Mouse (Mus musculus) spleen, postnatal 4 days (tissue): Measurements from ENCODE around the gene Tdp1.

Experiments used
- DNase-seq, 2 experiments: peaks; one replicate each; pipeline ENCODE4 v3.0.0; 2022; ENCODE audit warnings: low spot score in 2 of 2

Tdp1 gene

DNA sequence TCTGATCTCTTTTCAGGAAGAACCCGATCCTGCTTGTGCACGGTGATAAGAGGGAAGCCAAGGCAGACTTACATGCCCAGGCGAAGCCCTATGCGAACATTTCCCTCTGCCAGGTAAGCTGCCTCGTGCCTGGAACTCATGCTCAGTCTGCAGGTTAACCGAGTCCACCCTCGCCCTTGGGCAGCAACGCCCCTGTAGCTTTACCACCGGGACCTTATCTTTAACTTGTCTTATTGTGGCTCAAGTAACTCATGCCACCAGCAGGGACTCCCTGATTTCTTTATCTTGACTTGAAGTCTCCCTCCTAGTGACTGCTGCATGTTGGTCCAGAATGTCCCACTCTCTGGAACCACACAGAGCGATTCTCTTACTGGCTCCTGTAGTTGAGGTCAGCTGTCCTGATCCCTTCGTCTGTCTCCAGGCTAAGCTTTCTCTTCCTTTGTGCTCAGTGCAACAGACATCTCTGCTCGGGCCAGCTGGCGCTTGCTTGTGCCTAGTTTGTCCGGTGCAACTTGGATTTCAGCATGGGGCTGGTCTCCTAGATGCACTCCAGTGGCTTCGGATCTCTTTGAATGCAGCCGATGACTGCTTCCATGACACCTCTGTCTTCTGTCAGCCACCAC lies 14.0 kb downstream of the Tdp1 start:
- DNase-seq, result no peak

DNA sequence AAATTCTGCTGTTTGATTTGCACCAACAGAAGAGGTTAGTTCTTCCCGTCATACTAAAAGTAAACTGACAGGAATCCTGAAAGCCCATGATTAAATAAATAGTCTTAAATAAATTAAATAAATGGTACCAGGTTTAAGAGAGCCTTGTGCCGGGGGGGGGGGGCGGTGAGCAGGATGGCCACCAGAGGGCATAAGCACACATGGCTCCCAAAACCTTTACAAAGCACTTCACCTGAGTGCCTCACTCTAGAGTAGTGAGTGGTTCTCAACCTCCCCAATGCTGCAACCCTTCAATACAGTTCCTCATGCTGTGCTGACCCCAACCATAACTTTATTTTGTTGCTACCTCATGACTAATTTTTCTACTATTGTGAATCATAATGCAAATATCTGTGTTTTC lies 15.7 kb downstream of the Tdp1 start:
- no peak for DNase-seq

DNA sequence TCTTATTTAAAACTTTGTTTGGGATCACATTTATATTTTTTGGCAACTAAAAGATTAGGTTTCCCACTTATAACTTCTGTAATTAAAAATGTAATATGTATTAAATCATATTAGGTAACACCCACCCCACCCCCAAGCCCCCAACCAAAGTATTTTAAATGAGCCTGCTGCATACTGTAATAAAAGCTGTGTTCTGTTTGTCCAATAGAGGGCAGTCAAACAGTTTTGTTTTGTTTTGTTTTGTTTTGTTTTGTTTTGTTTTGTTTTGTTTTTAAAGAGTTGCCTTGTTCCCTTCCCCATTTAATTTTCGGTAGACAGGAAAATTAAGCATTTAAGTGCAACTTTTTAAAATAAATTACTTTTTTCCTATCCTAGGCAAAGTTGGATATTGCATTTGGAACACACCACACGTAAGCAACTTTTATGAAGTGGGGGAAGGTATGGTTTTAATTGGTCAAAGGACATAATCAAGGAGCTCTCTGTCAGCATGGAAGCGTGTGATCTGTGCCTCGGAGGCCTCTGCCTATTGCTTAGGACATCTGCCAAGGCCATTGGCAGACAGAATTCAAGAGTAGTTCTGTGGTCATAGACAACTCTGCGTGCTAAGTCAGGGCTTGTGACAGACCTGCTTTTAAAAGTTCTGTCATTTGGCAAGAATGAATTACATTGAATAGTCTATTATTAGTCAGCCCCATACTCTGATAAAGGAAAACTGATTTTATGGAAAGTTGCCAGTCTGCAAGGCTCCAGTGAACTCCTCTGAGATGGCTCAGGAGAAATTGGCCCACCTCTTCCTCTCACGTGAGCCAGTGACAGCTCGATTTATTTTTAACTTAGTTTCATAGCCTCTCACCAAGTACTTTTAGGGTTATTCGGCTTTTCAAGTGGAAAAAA lies 17.9 kb downstream of the Tdp1 start:
- no peak for DNase-seq

DNA sequence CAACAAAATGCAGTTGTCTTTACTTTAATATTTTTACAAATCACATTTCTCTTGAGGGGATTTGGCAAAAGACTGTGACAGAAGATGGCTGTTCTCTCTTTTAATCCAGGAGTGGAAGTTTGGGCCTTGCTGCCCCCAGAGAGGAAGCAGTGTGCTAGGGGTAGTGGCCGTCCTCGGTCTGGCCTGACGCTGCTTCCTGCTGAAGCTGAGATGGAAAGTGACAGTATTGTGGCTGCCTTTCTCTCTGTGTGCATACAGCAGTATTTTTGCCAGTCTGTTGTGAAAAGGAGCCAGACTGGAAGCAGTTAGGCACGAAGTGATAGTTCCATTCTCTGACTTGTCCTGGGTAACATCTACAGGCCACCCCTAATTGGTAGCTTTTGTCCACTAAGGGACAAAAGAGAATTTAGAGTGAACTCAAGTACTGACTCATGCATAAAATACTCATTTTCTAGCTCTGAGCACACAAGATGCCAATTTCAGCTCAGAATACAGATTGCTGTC lies 18.6 kb downstream of the Tdp1 start:
- no peak for DNase-seq

DNA sequence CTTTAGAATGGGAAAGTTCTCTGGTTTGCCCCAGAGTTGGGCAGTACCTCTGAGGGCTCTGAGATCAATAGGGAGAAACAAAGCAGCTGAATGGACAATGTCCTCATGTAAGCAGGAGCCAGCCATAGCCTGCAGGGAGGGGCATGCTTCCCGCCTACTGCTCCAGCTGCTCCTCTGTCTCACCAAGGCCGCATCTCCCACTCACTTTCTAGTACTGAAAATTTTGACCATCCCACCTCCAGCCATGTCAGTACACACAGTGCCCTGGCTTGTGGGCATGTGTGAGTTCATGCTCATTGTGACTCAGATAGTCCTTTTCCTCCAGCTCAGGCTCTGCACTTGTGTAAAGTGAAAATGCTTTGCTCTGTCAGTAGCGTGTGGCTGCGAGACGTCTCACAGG lies 20.2 kb downstream of the Tdp1 start:
- DNase-seq, result no peak

DNA sequence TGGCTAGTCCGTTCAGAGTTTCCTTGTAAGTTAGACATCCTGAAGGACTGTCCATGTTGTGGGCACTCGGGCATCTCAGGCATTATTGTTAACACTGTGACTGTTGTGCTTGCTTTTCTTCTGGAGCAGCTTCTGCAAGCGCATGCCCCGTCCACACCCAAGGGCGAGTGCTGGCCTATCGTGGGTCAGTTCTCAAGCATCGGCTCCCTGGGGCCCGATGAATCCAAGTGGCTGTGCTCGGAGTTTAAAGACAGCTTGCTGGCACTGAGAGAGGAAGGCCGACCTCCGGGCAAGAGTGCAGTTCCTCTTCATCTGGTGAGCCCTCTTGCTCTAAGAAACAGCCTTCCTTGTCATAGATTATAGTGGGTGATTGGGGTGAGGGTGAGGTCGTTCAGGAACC lies 27.1 kb downstream of the Tdp1 start:
- no peak for DNase-seq

DNA sequence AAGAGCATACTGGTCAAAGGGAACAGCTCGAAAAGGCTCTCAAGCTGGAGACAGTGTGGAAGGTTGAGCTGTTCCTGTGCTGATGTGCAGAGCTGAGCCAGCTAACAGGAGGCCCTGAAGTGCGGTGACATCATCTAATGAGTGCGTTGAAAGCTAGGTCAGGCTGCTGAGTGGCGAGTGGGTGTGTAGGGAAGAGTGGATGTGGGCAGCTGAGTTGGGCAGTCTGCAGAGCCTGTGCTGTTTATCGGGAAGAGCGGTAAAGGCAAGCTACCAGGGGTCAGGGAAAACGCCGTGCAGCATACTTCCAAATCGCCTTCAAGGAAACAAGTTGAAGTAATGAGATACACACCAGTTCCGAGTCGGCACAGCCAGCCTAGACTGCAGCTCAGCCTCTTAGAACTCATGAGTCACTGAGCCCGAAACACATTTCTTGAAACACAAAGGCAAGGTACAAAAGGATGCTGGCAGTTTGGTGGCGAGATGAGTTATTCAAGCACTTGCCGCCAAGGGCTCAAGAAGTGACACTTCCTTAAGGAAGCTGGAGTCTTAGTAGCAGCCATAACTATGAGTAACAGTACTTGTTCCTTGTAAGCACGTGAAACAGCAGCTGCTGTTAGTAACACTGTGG lies 33.6 kb downstream of the Tdp1 start:
- no peak for DNase-seq

DNA sequence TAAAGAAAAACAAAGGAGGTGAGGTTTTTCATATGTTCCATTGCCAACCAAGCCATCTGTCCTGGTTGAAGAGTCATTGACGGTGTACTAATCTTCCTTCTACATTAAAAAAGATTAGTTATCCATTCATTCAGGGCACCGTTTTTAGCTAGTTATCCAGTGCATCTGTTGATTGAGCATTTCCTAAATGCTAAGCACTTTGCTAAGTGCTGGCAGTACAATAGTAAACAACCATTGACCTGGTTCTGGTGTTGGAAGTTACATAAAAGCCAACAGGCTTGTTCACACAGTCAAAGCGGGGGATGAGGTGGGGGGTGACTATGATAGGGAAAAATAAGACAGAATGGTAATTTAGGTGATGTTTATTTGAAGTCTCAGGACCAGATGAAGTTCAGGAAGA lies 35.3 kb downstream of the Tdp1 start:
- no peak for DNase-seq

DNA sequence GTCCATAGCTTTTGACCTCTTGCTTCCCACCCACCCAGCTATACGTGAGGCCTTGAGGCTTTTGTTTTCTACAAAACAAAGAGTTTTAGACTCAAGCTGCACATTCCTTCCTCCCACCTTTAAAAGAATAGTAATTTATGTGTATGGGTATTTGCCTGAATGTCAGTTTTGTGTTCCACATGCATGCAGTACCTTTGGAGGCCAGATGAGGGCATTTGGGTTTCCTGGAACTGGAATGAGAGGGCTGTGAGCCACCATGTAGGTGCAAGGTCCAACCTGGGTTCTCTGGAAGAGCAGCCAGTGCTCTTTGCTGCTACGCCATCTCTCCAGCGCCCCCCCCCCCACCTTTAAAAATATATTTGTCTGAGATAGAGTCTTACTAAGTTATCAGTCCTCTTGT lies 36.7 kb downstream of the Tdp1 start:
- DNase-seq, result no peak

DNA sequence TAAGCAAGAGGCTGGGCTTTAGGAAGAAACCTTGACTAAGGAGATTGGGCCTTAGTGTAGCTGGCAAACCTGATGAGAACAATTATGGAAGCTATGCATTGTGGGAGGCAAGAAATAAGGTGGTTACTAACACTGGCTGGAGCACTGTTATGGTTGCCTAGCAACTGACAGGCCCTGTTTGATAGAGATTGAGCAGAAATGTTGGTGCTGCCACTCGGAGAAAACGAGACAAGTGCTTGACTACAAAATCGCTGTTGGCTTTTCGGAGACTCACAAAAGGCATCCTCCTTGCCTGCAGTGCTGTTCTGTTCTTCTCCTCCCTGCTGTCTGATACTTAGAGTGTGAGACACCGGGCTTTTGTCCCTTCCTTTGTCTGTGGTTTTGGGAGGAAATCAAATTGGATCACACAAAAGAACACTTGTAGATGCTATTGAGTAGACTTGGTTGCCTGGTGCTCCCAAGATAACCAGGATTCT lies 38.9 kb downstream of the Tdp1 start:
- no peak for DNase-seq

DNA sequence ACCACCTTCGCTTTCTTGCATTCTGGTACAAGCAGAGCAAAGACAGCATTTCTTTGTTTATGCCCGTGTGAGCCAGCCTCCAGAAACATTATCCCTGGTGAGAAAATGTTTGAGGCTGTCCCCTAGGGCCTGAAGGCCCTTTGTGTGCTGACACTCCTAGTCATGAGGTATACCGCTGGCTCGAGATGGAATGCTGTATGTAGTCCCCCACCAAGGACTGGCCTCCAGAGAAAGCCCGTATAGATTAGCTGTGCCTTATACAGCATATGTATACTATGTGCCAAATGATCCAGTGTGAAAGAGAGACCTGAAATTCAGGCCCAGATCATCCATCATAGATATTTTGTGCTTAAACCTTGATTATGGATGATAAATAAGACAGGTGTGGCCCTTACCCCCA lies 39.4 kb downstream of the Tdp1 start:
- DNase-seq, result no peak

DNA sequence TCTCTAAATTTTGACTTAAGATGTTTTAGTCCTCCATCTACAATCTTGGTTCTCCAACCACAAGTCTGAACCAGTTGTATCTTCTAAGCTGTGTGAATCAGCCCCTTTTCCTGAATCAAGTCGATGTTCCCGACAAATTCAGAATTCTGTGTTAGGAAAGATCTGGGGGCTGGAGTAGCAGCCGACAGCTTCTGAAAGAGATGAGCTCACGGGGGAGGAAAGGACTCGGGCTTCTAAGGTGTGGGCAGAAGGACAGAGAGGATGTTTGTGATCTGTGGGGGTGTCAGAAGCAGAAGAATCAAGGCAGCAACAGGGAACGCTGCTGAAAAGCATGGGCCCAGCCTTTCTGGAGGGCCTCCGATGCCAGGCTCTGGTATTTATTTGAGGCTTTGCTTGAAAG lies 44.0 kb downstream of the Tdp1 start:
- DNase-seq, result no peak

DNA sequence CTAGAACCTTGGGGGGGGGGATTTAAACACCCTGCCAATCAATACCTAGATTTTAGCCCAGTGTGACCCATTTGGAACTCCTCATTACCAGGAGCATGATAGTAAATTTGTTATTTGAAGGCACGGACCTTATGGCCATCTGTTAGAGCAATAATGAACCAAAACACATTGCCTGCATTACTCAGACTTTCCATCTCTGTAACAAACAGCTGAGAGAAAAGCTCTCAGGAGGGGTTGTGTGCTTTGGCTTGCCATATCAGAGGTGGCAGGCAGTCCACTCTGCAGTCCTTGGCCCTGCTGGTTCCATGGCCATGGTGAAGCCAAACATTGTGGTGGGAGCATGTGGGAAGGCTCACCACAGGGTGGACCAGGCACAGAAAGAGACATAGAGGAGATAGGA lies 44.8 kb downstream of the Tdp1 start:
- no peak for DNase-seq

DNA sequence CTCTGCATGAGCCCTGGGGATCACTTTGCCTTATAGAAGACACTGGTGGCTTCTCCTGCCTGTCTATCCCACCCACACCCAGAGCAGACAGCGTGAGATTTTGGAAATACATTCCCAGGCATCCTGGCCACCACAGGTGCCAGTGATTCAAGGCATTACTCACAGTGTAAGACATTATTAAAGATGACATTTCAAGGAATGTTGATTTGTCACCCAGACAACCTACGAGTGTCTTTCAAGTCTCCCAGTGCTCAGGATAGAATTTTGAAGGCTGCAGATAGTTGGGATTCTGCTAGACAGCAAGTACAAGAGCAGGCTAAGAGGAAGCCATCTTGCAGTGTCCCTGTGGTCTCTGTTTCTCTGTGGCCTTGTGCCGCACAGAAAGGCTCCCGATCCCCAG lies 47.9 kb downstream of the Tdp1 start:
- no peak for DNase-seq

DNA sequence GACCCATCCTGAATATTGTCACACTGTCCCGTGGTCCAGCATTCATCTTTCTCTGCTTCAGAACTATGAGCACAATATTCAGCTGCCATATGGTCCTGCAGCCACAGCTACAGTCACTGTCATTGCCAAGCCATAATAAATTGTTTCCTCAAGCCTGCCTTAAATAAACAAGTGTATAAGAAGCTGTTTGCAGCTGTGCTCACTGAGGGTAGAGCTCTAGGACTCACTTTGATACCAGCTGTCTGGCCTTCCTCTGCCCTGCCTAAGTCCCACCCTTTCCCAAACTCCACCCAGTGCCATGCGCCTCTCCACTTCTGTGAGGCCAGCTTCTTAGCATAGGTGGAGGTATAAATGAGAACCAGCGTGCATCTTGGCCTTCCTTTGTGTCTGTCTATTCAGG lies 49.3 kb downstream of the Tdp1 start:
- DNase-seq, result no peak

DNA sequence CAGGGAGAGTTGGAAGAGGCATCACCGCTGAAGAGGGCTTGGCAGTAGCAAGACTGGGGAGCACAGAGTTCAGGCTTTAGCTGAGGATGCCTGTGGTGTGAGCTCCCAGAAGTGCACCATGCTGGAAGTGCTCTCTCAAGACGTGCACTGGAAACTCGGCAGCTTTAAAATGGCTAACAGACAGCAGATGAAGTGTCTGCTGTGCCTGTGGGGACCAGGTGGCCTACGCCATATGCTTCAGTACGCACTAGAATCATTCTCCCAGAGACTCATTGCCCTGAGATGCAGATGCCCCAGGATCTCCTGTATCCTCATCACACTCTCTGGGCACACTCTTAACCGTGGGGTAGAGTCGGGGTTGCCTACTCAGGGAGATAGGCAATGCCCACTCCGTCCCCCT lies 51.1 kb downstream of the Tdp1 start:
- no peak for DNase-seq

DNA sequence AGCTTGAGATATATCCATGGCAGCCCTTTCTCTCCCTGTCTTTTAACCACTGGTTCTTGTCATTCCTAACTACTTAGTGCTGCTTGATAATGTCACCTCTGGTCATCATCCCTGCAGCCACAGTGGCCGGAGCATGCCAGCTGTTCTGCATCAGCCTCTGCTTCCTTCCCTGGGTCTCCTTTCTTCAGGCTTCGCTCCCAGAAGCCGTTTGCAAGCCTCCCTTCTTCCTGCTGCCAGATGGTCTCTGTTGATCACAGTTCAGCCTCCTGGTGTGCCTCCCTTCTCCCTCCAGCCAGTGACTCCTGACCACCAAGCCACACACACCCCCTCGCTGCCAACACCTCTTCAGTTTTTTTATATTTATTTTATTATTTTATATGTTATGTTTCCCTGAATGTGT lies 54.2 kb downstream of the Tdp1 start:
- no peak for DNase-seq

DNA sequence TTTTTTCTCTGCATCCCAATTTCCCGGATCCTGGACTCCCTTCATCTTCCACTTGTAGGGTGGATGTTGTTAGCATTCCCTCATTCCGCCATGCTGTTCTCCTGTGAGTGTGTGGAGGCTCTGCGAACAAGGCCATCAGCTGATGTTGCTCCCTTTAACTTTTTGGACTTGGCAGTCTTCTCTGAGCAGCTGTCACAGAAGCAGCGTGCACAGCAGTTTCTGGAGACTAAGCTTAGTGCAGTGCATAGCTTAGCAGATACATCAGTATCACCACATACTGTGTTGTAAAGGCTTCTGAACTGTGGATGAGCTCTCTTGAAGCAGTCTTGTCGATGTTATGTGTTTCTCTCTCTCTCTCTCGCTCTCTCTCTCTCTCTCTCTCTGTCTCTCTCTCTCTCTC lies 54.9 kb downstream of the Tdp1 start:
- no peak for DNase-seq

DNA sequence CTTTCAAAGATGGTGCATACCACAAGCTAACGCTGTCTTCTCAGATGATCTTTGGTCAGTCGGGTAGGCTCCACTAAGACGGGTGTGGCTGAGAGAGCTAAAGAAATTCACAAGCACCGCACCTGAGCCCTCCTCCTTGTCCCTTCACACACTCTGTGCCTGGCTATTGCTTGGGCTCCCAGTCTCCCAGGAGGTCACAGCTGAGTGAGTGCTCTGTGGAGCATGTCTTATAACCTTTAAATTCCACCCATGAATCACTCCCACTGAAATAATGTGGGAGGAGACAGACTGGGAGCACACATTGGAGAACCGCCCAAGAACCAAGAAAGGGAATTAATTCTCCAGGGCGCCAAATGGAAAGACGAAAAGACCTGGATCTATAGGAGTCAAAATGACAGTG lies 56.4 kb downstream of the Tdp1 start:
- DNase-seq, result no peak

DNA sequence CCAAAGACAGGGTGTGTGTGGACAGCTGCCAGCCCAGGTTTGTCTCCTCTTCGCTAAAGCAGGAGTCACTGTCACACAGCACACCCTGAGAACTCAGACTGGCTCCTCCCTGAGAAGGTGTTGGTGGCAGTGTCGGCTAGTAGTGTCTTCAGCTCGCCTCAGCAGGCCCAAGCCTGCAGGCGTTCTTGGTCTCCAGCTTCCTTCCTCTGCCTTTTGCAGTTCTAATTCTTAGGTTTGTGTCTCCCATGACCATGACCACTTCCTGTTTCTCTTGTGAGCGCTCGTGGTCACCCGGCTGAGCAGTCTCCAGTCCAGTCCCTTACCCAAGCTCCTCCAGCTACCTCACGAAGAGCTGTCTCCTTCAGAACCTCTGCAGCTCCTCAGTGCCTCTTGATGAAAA lies 58.1 kb downstream of the Tdp1 start:
- no peak for DNase-seq

DNA sequence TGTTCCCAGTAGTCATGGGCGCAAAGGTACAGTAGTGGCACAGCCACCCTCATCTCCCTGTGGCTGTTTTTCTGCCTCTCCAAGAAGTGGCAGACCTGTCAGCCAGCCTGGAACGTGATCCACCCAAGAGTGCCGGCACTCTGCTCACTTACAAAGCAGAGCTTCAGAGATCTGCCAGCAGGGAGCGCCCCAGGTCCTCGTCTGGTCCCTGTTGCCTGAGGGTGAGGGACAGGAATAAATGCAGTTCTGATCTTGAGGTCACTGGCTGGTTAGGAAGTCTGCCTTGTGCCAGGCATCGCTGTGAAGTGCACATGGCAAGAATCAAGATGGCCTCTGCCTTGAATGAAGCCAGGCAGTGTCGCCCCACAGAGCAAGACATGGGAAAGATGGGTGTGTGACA lies 68.6 kb downstream of the Tdp1 start:
- peak; percentile 65 to 85 for DNase-seq

DNA sequence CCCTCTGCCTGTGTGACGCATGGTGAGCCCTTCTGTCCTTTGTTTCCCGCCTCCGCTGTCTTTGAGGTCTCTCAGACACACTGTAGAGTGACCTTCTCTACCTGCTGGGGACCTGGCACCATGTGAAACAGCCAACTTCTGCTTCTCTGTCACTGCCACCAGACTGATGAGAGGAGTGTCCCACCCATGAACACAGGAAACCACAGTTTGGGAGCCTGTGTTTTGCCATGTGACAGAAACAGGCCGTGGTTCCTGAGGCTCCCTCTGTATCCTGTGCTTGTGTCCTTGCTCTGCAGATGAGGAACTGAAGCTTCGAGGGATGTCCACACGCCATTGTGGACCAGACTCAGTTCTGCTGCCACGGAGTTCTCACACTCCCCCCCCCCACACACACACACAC lies 72.1 kb downstream of the Tdp1 start:
- DNase-seq, result no peak
